ENCODE assay signal across 8 mouse cellular contexts in genomic region chrX:152336546-152337332, GRCm38 (mm10). TPM values are rescaled to one million over a fixed set of nuclear protein-coding genes. Genes with fewer than 3 reads are reported as not detected.
DNase-seq lines count a peak whose midpoint lies in the region; ATAC-seq lines count a peak whose summit lies in the region.

No protein-coding gene starts in this region.

- intact Hi-C loops in heart, postnatal 10 days (cut with DNase I) = no loop called here

- peaks cover 27% of the 10 kb centered on the region for H3K4me1 ChIP-seq in forebrain, embryonic 13.5 days
- H3K4me1 ChIP-seq in liver, embryonic 15.5 days (replicated peaks) = peaks cover 17% of the 10 kb centered on the region; the same call in 1 of the 2 replicates
- H3K4me1 ChIP-seq in neural tube, embryonic 11.5 days (ENCODE audit: control insufficient read depth, insufficient read depth, low read length) = no peaks in the 10 kb centered on the region; the same call in 1 of the 2 replicates
- H3K4me1 ChIP-seq in stomach, embryonic 16.5 days (ENCODE audit: control insufficient read depth, insufficient read depth, low read length) = peaks cover 3% of the 10 kb centered on the region; the same call in 1 of the 2 replicates

- H3K9ac ChIP-seq in forebrain, embryonic 13.5 days = peak overlapping the region; percentile 70
- H3K9ac ChIP-seq in liver, embryonic 15.5 days = peak overlapping the region; percentile 16; the same call in 1 of the 2 replicates
- H3K9ac ChIP-seq in neural tube, embryonic 11.5 days (ENCODE audit: low read length) = peak overlapping the region; percentile 49
- peak overlapping the region; percentile 46 for H3K9ac ChIP-seq in stomach, embryonic 16.5 days (ENCODE audit: low read length)

- DNase-seq in ES-CJ7 (ENCODE audit: low read depth, low spot score) = peak; percentile 94
- DNase-seq in cerebellum, adult 11 months = peak; percentile 85
- DNase-seq in heart, postnatal 10 days = peak; percentile 89 to 92
- peak; percentile 92 to 95 for DNase-seq in kidney, postnatal 4 days
- DNase-seq in neural tube, embryonic 11.5 days (ENCODE audit: low spot score) = peak; percentile 88

- 12% methylated on average over 32 of the region's 33 CpGs for WGBS in forebrain, embryonic 13.5 days
- 14% methylated on average over 33 of the region's 33 CpGs for WGBS in liver, embryonic 15.5 days (ENCODE audit: insufficient replicate concordance)
- WGBS in neural tube, embryonic 11.5 days = 11% methylated on average over 33 of the region's 33 CpGs
- WGBS in stomach, embryonic 16.5 days = 11% methylated on average over 33 of the region's 33 CpGs

- H3K27ac ChIP-seq in forebrain, embryonic 13.5 days = peak overlapping the region; percentile 95
- H3K27ac ChIP-seq in liver, embryonic 15.5 days (replicated peaks) = peak overlapping the region; percentile 45; the same call in 1 of the 2 replicates
- peak overlapping the region; percentile 94 for H3K27ac ChIP-seq in neural tube, embryonic 11.5 days (ENCODE audit: low read depth, low read length)
- H3K27ac ChIP-seq in stomach, embryonic 16.5 days (ENCODE audit: low read length) = peak overlapping the region; percentile 73

- peaks cover 18% of the 10 kb centered on the region for H3K36me3 ChIP-seq in forebrain, embryonic 13.5 days (ENCODE audit: poor library complexity, severe bottlenecking)
- H3K36me3 ChIP-seq in liver, embryonic 15.5 days (replicated peaks) = no peaks in the 10 kb centered on the region
- H3K36me3 ChIP-seq in neural tube, embryonic 11.5 days (ENCODE audit: control insufficient read depth, insufficient read depth, low read length) = no peaks in the 10 kb centered on the region
- no peaks in the 10 kb centered on the region for H3K36me3 ChIP-seq in stomach, embryonic 16.5 days (ENCODE audit: control insufficient read depth, insufficient read depth, low read length)

- peak; percentile 99 for ATAC-seq in forebrain, embryonic 13.5 days
- peak; percentile 92 for ATAC-seq in liver, embryonic 15.5 days (ENCODE audit: insufficient read depth)
- peak; percentile 99 for ATAC-seq in neural tube, embryonic 11.5 days (ENCODE audit: insufficient read depth, low FRiP score, low TSS enrichment)
- peak; percentile 99 for ATAC-seq in stomach, embryonic 16.5 days (ENCODE audit: insufficient read depth, low FRiP score)

- H3K9me3 ChIP-seq in forebrain, embryonic 13.5 days (replicated peaks) = no peaks in the 10 kb centered on the region
- no peaks in the 10 kb centered on the region for H3K9me3 ChIP-seq in liver, embryonic 15.5 days (replicated peaks)
- no peaks in the 10 kb centered on the region for H3K9me3 ChIP-seq in neural tube, embryonic 11.5 days (ENCODE audit: control insufficient read depth, low read length)
- H3K9me3 ChIP-seq in stomach, embryonic 16.5 days (replicated peaks; ENCODE audit: control insufficient read depth, low read length) = no peaks in the 10 kb centered on the region

- H3K4me3 ChIP-seq in forebrain, embryonic 13.5 days = peak overlapping the region; percentile 21
- peak overlapping the region; percentile 57 for H3K4me3 ChIP-seq in liver, embryonic 15.5 days (replicated peaks)
- peak overlapping the region; percentile 4; the same call in 1 of the 2 replicates for H3K4me3 ChIP-seq in neural tube, embryonic 11.5 days (ENCODE audit: low read depth, low read length)
- H3K4me3 ChIP-seq in stomach, embryonic 16.5 days (replicated peaks; ENCODE audit: low read length) = peak overlapping the region; percentile 26

- peak overlapping the region; percentile 55 for H3K4me2 ChIP-seq in forebrain, embryonic 13.5 days
- H3K4me2 ChIP-seq in liver, embryonic 15.5 days = peak overlapping the region; percentile 68
- H3K4me2 ChIP-seq in neural tube, embryonic 11.5 days (ENCODE audit: low read depth) = peak overlapping the region; percentile 40
- peak overlapping the region; percentile 38 for H3K4me2 ChIP-seq in stomach, embryonic 16.5 days (ENCODE audit: low read depth, low read length)

- peaks cover 40% of the 10 kb centered on the region for H3K27me3 ChIP-seq in forebrain, embryonic 13.5 days
- peaks cover 6% of the 10 kb centered on the region for H3K27me3 ChIP-seq in liver, embryonic 15.5 days
- peaks cover 13% of the 10 kb centered on the region for H3K27me3 ChIP-seq in neural tube, embryonic 11.5 days (ENCODE audit: control insufficient read depth, insufficient read depth, low read length)
- H3K27me3 ChIP-seq in stomach, embryonic 16.5 days (ENCODE audit: control insufficient read depth, insufficient read depth, low read length) = peaks cover 17% of the 10 kb centered on the region; the same call in 1 of the 2 replicates

RNA-seq across cellular contexts. Expression of gene Tspyl2, which starts 5.5 kb away (rescaled TPM):
- 44.2 and 46.1 TPM in 2 replicates for polyA plus RNA-seq in forebrain, embryonic 13.5 days (2015; fragmentation: Nextera tagmentation; extraction: Ambion mirVana)
- 10 to 100 TPM; 12.6 to 14.2 TPM for total RNA-seq in heart, postnatal 10 days (2021)
- polyA plus RNA-seq in liver, embryonic 15.5 days (2015; fragmentation: Nextera tagmentation; extraction: Ambion mirVana) = 4.5 and 5.5 TPM in 2 replicates
- 32.3 and 34.4 TPM in 2 replicates for polyA plus RNA-seq in neural tube, embryonic 11.5 days (2014; fragmentation: Nextera tagmentation; extraction: Ambion mirVana)
- polyA plus RNA-seq in stomach, embryonic 16.5 days (2015; fragmentation: Nextera tagmentation; extraction: Ambion mirVana) = 23.5 and 28.7 TPM in 2 replicates

RNA-seq across cellular contexts. Expression of gene Kantr, which starts 9.4 kb away (rescaled TPM):
- 21.1 and 21.5 TPM in 2 replicates for polyA plus RNA-seq in forebrain, embryonic 13.5 days (2015; fragmentation: Nextera tagmentation; extraction: Ambion mirVana)
- total RNA-seq in heart, postnatal 10 days (2021) = 1 to 10 TPM; 3.1 to 3.6 TPM
- 2.8 and 3.2 TPM in 2 replicates for polyA plus RNA-seq in liver, embryonic 15.5 days (2015; fragmentation: Nextera tagmentation; extraction: Ambion mirVana)
- polyA plus RNA-seq in neural tube, embryonic 11.5 days (2014; fragmentation: Nextera tagmentation; extraction: Ambion mirVana) = 17.0 and 17.8 TPM in 2 replicates
- polyA plus RNA-seq in stomach, embryonic 16.5 days (2015; fragmentation: Nextera tagmentation; extraction: Ambion mirVana) = 13.8 and 14.8 TPM in 2 replicates

RNA-seq across cellular contexts. Expression of gene Gpr173, which starts 31.8 kb away (rescaled TPM):
- 8.4 and 8.7 TPM in 2 replicates for polyA plus RNA-seq in forebrain, embryonic 13.5 days (2015; fragmentation: Nextera tagmentation; extraction: Ambion mirVana)
- total RNA-seq in heart, postnatal 10 days (2021) = 1 to 10 TPM; 2.3 to 2.4 TPM
- 0.03 and 0.12 TPM in 2 replicates for polyA plus RNA-seq in liver, embryonic 15.5 days (2015; fragmentation: Nextera tagmentation; extraction: Ambion mirVana)
- 5.8 and 6.1 TPM in 2 replicates for polyA plus RNA-seq in neural tube, embryonic 11.5 days (2014; fragmentation: Nextera tagmentation; extraction: Ambion mirVana)
- polyA plus RNA-seq in stomach, embryonic 16.5 days (2015; fragmentation: Nextera tagmentation; extraction: Ambion mirVana) = 3.5 and 4.1 TPM in 2 replicates

Comparison
In these comparisons a context has a peak if more than half of its experiments do, and no peak if none do; other contexts are left out.
1. Peak in every context shown above with its lines: DNase-seq, ATAC-seq, H3K4me3 ChIP-seq and H3K27ac ChIP-seq.
2. H3K27ac ChIP-seq: peak in every context shown above with its lines; median percentile 95 in forebrain, embryonic 13.5 days; 94 in neural tube, embryonic 11.5 days; 73 in stomach, embryonic 16.5 days; 45 in liver, embryonic 15.5 days.
3. H3K4me3 ChIP-seq: peak in every context shown above with its lines; median percentile 57 in liver, embryonic 15.5 days; 26 in stomach, embryonic 16.5 days; 21 in forebrain, embryonic 13.5 days; 4 in neural tube, embryonic 11.5 days.
4. H3K9ac ChIP-seq: peak in every context shown above with its lines; median percentile 70 in forebrain, embryonic 13.5 days; 49 in neural tube, embryonic 11.5 days; 46 in stomach, embryonic 16.5 days; 16 in liver, embryonic 15.5 days.